Mouse (Mus musculus) limb, embryonic 13.5 days (tissue): ENCODE results near the gene Slc38a6. TPM values are rescaled to one million over a fixed set of nuclear protein-coding genes. Genes with fewer than 3 reads are reported as not detected.

Experiments
- ATAC-seq: fragments of 200-750 bp; cut with Nextera tagmentation; 2 replicates; pipeline ENCODE4 v1.8.0; 2017; ENCODE audit warnings: low read depth, moderate number of reproducible peaks, moderate TSS enrichment; ENCODE audit not compliant: low FRiP score
- H3K27ac ChIP-seq: fragments of 300-500 bp; sonication (generic); 2 replicates; pipeline ENCODE4 v1.5.1; 2015; ENCODE audit warnings: inconsistent platforms, mild to moderate bottlenecking, moderate library complexity
- H3K27me3 ChIP-seq: fragments of 300-500 bp; sonication (generic); 2 replicates; pipeline ENCODE4 v1.6.1; 2015; ENCODE audit warnings: mild to moderate bottlenecking, inconsistent platforms
- H3K36me3 ChIP-seq: fragments of 300-500 bp; sonication (generic); 2 replicates; pipeline ENCODE4 v1.6.1; 2015; ENCODE audit warnings: inconsistent platforms, mild to moderate bottlenecking, moderate library complexity
- H3K4me1 ChIP-seq: fragments of 300-500 bp; sonication (generic); 2 replicates; pipeline ENCODE4 v1.6.1; 2015; ENCODE audit warnings: inconsistent platforms
- H3K4me2 ChIP-seq: fragments of 300-500 bp; sonication (generic); replicated peaks from 2 replicates; pipeline ENCODE4 v1.6.1; 2015; ENCODE audit warnings: inconsistent platforms, mild to moderate bottlenecking, moderate library complexity
- H3K4me3 ChIP-seq: fragments of 300-500 bp; sonication (generic); 2 replicates; pipeline ENCODE4 v1.5.1; 2015; ENCODE audit warnings: moderate library complexity, mild to moderate bottlenecking, inconsistent platforms
- H3K9ac ChIP-seq: fragments of 300-500 bp; sonication (generic); 2 replicates; pipeline ENCODE4 v1.6.1; 2015; ENCODE audit warnings: mild to moderate bottlenecking, inconsistent platforms
- H3K9me3 ChIP-seq: fragments of 300-500 bp; sonication (generic); 2 replicates; pipeline ENCODE4 v1.6.1; 2016; ENCODE audit warnings: inconsistent platforms
- WGBS: fragments of 180-500 bp; shearing (Covaris S2); methylation state at CpG from one replicate; pipeline ENCODE4 v1.1.7; 2015; 5-methylcytosine and 5-hydroxymethylcytosine counted together
- polyA plus RNA-seq: library from polyadenylated mRNA; unstranded; fragments of >200 nt; fragmentation: Nextera tagmentation; extraction: Ambion mirVana; gene quantifications from 2 replicates; pipeline ENCODE4 v1.2.1, GENCODE M21; 2015

The Slc38a6 gene
- polyA plus RNA-seq, 1 experiment from 2014 or later = 11.0 TPM

DNA sequence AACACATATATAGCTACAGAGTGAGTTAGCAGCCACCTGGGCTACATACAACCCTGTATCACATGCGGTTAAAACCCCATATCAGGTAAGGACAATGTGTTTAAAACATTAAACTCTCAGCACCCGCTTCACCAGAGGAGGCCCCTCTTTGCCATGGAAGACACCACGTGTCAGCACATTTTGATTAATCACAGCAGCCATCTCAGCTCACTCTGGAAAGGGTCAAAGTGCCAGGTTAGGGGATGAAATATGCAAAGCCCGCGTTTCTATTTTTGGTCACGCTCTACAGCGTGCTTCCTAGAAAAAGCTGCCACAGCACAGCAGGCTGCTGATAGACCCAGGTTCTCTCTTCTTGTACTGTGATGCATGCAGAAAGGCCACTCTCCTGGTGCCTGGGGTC, 94.9 kb downstream of the Slc38a6 start:
- H3K4me3 ChIP-seq = no peak overlapping the region
- H3K27ac ChIP-seq = no peak overlapping the region
- no peak overlapping the region for H3K9ac ChIP-seq
- no peaks in the 10 kb centered on the region for H3K36me3 ChIP-seq
- peaks cover 50% of the 10 kb centered on the region for H3K4me1 ChIP-seq
- H3K27me3 ChIP-seq = no peaks in the 10 kb centered on the region
- H3K4me2 ChIP-seq = no peak overlapping the region
- no peak for ATAC-seq
- no peaks in the 10 kb centered on the region for H3K9me3 ChIP-seq
- 65% methylated on average over 7 of the region's 7 CpGs for WGBS

DNA sequence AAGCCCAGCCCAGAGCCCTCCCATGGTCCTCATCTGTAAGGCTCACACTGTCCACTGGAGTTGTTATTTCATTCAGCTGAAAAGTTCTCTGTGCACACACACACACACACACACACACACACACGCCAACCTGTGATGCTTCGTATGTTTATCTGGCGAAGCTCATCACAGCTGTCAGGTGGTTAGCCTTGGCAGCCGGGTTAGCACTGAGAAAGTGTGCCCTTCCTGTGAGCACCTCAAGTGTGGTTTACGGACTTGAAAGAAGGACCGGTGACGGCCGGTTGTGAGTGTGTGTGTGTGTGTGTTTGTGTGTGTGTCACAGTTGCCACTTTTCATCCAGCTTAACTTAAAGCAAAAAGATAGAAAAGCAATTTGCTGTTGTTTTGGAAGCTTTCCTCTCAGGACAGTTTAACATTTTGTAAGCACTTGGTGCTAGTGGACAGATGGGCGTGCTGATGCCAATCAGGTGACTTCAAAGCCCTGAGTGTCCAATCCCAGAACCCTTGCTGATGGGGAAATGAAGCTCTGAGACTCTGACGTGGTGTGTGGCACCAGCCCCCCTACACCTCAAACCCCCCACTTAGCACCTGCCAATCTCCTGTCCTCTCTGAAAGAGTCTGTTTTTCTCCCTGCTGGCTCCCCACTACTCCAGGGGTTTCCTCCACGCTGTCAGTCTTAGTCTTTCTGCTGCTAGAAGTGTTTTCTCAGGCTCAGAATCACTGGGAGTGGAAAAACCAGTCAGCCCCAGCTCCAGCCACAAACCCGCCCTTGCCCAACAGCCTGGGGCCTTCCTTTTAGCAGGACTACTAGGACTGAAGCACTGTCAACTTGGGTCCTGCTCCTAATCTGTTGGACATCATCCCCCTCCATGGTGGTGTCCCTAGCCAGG, 96.0 kb downstream of the Slc38a6 start:
- Histone ChIP-seq H3K4me3 (no peak overlapping the region), H3K9me3 (no peaks in the 10 kb centered on the region), H3K9ac (peak overlapping the region; percentile 25; the same call in 1 of the 2 replicates), H3K36me3 (no peaks in the 10 kb centered on the region), H3K4me2 (no peak overlapping the region), H3K27me3 (no peaks in the 10 kb centered on the region), H3K27ac (0 out of 2 replicates have a peak overlapping the region, but pooled peaks have one; percentile 33), H3K4me1 (peaks cover 56% of the 10 kb centered on the region)
- ATAC-seq = no peak
- 77% methylated on average over 12 of the region's 12 CpGs for WGBS

DNA sequence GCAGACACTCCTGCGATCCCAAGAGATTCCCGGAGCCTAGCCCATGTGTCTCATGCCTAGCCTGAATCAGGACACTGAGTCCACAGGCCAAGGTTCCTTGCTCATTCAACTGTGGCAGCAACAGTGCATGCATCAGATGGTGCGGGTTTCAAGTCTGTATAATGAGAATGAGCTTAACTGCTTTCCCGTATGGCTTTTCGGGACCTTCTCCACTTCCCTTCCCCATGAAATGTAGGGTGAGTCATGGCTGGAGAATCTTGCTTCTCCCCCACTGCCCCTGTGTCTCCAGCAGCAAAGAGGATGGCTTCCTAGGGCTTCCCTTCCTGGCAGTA, 96.6 kb downstream of the Slc38a6 start:
- Histone ChIP-seq H3K4me2 (no peak overlapping the region), H3K36me3 (no peaks in the 10 kb centered on the region), H3K27ac (no peak overlapping the region), H3K4me3 (no peak overlapping the region), H3K9me3 (no peaks in the 10 kb centered on the region), H3K27me3 (no peaks in the 10 kb centered on the region), H3K9ac (0 out of 2 replicates have a peak overlapping the region, but pooled peaks have one; percentile 25), H3K4me1 (peaks cover 56% of the 10 kb centered on the region)
- 71% methylated on average over 5 of the region's 5 CpGs for whole genome bisulfite sequencing
- ATAC-seq = no peak

DNA sequence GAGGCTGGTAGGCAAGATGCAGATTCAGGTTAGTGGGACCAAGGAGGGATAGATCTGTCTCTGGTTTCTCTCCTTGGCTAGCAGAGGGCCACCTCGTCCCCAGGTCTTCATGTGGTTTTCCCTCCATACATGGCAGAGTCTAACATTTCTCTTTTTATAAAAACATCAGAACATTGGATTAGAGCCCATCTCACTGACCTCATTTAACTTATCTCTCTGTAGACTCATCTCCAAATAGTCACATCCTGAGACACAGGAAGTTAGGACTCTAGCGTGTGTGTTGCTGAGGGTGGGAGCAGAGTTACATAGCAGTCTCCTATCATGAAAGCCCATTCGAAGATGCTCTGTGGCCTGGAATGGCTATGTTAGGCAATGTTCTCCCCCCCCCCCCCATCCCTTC, 97.3 kb downstream of the Slc38a6 start:
- no peaks in the 10 kb centered on the region for H3K9me3 ChIP-seq
- H3K27me3 ChIP-seq = no peaks in the 10 kb centered on the region
- no peaks in the 10 kb centered on the region for H3K36me3 ChIP-seq
- H3K9ac ChIP-seq = no peak overlapping the region
- ATAC-seq = no peak
- H3K27ac ChIP-seq = no peak overlapping the region
- no peak overlapping the region for H3K4me3 ChIP-seq
- peaks cover 56% of the 10 kb centered on the region for H3K4me1 ChIP-seq
- 89% methylated on average over 3 of the region's 3 CpGs for WGBS
- no peak overlapping the region for H3K4me2 ChIP-seq

DNA sequence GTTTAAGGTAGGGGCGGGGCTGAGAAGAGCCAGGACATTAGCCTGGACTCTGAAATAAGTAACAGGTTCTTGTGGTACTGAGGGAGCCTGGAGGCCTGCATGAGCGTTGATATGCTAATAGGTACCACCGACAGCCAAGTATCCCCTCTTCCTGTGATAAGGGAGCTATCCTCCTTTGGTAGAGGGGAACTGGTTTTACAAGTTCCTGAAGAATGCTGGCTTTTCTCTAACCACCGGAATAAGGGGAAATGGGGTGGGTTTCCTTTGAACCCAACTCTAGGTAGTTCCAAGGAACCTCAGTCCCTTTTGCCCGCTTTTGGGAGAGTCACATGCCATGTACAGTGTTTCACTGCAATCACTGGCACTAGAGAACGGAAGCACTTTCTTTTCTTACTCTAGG, 98.2 kb downstream of the Slc38a6 start:
- no peaks in the 10 kb centered on the region for H3K27me3 ChIP-seq
- no peak overlapping the region for H3K4me2 ChIP-seq
- ATAC-seq = no peak
- H3K36me3 ChIP-seq = no peaks in the 10 kb centered on the region
- no peak overlapping the region for H3K4me3 ChIP-seq
- no peak overlapping the region for H3K9ac ChIP-seq
- no peaks in the 10 kb centered on the region for H3K9me3 ChIP-seq
- no peak overlapping the region for H3K27ac ChIP-seq
- peaks cover 62% of the 10 kb centered on the region for H3K4me1 ChIP-seq
- WGBS = 43% methylated on average over 6 of the region's 6 CpGs

DNA sequence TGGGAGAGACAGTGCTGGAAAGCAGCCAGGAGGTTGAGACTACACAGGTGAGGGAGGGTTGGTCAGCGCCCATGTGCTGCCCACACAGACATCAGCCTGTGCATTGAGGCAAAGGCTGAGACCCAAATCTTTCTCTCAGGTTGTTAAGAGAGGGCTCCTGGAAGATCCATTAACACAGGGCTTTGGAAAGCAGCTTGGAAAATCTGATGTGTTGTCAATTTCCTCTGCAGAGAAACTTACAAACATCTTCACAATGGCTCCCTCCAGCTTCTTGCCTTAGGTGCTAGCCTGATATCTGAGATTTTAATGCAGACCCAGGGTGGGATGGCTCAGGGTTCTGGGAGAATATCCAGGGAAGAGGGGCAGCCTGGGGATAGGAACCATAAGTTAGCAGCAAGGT, 105.9 kb downstream of the Slc38a6 start:
- Histone ChIP-seq H3K27ac (peak overlapping the region; percentile 35; the same call in 1 of the 2 replicates), H3K4me1 (peaks cover 38% of the 10 kb centered on the region), H3K9ac (no peak overlapping the region), H3K36me3 (no peaks in the 10 kb centered on the region), H3K27me3 (no peaks in the 10 kb centered on the region), H3K4me3 (no peak overlapping the region), H3K4me2 (no peak overlapping the region), H3K9me3 (no peaks in the 10 kb centered on the region)
- 81% methylated on average over 1 of the region's 1 CpGs for WGBS
- ATAC-seq = no peak

DNA sequence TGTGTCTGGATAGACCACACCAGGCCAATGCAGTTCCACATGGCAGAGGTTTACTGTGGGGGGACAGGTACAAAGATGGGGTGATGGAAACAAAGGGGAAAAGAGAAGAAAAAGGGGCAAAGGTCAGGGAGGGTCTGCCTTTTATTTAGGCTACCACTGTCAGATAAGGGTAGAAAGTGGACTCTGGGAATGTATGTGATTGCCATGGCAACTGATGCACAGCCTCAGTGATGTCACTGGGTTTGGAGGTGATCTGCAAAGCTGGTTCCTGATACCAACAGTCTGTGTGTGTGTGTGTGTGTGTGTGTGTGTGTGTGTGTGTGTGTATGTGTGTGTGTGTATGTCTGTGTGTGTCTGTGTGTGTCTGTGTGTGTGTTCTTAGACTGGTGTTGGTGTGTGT, 106.4 kb downstream of the Slc38a6 start:
- no peaks in the 10 kb centered on the region for H3K36me3 ChIP-seq
- no peaks in the 10 kb centered on the region for H3K9me3 ChIP-seq
- H3K27me3 ChIP-seq = no peaks in the 10 kb centered on the region
- H3K4me2 ChIP-seq = no peak overlapping the region
- peaks cover 38% of the 10 kb centered on the region for H3K4me1 ChIP-seq
- no peak for ATAC-seq
- no peak overlapping the region for H3K9ac ChIP-seq
- H3K4me3 ChIP-seq = no peak overlapping the region
- peak overlapping the region; percentile 35; the same call in 1 of the 2 replicates for H3K27ac ChIP-seq

DNA sequence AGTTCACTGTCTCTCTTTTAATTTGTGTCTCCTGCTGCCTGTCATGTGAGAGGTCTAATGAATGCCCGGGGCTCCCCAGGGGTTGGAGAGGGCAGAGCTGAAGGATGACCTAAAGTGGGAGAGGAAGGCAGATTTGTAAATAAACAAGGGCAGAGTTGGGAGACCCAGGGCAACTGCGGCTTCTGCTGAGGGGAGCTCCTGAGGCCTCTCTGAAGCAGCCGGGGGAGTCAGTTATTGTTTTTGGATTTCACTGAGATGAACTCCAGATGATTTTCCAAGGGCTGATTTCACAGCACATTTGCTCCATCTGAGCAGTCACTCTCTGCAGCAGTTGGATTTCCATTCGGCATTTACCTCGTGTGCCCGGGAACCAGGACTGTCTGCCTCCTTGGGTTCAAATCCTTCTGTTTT, 107.3 kb downstream of the Slc38a6 start:
- Histone ChIP-seq H3K27me3 (no peaks in the 10 kb centered on the region), H3K4me2 (no peak overlapping the region), H3K27ac (peak overlapping the region; percentile 35), H3K4me1 (peaks cover 38% of the 10 kb centered on the region), H3K4me3 (no peak overlapping the region), H3K9ac (no peak overlapping the region), H3K36me3 (no peaks in the 10 kb centered on the region), H3K9me3 (no peaks in the 10 kb centered on the region)
- no peak; the same call in 1 of the 2 replicates for ATAC-seq
- 17% methylated on average over 6 of the region's 6 CpGs for WGBS

DNA sequence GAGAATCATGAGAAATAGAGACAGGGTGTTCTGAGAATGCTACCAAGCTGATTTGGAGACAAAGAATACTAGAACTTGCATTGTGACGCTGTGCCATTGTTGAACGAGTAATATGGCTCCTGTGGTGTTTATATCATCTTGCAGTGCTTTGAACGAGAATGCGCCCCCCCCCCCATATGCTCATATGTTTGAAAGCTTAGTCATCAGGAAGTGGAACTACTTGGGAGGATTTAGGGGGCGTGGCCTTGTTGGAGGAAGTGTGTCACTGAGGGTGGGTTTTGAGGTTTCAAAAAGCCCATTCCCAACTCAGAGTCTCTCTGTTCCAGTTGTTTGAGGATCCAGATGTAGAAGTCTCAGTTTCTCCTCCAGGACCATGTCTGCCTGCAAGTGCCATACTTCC, 108.0 kb downstream of the Slc38a6 start:
- WGBS = 88% methylated on average over 5 of the region's 5 CpGs
- Histone ChIP-seq H3K36me3 (no peaks in the 10 kb centered on the region), H3K27me3 (no peaks in the 10 kb centered on the region), H3K4me3 (no peak overlapping the region), H3K27ac (peak overlapping the region; percentile 35), H3K4me2 (no peak overlapping the region), H3K9me3 (no peaks in the 10 kb centered on the region), H3K4me1 (peaks cover 34% of the 10 kb centered on the region), H3K9ac (no peak overlapping the region)
- ATAC-seq = no peak

DNA sequence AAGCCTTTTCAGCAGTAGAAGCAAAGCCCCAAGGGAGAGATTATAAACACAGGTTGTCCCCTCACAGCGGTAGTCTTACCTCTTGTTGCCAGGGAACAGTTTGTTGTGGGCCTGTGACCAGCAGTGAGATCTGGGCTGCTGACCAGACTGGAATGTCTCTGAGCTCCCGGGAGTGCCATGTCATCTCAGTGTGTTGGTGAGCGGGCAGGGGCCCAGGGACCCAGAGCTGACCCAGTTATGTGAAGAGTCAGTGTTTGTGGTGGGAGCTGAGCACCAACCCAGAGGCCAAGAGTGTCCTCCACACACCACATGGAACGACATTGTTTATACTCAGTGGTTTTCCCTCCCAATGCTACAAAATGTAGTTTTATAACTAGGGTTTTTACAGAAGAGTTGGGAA, 112.8 kb downstream of the Slc38a6 start:
- 39% methylated on average over 4 of the region's 4 CpGs for WGBS
- H3K27ac ChIP-seq = no peak overlapping the region
- no peak for ATAC-seq

DNA sequence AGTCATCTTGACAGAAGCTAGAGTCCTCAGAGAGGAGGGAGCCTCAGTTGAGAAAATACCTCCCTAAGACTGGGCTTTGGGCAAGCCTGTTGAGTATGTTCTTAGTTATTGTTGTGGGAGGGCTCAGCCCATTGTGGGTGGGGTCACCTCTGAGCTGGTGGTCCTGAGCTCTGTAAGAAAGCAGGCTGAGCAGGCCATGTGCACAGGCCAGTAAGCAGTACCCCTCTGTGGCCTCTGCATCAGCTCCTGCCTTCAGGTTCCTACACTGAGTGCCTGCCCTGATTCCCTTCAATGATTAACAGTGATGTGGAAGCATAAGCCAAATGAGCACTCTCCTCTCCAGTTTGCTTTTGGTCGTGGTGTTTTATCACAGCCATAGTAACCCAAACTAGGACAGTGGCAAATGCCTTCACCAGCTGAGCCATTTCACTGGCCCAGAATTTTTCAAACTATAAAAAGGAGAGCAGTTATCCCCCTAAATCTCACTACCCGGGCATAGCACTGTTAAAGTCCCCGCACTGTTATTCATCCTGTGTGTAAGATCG, 114.0 kb downstream of the Slc38a6 start:
- H3K4me2 ChIP-seq = no peak overlapping the region
- no peak overlapping the region for H3K4me3 ChIP-seq
- no peak overlapping the region for H3K9ac ChIP-seq
- H3K27ac ChIP-seq = no peak overlapping the region
- no peaks in the 10 kb centered on the region for H3K9me3 ChIP-seq
- no peak for ATAC-seq
- no peaks in the 10 kb centered on the region for H3K36me3 ChIP-seq
- peaks cover 11% of the 10 kb centered on the region; the same call in 1 of the 2 replicates for H3K27me3 ChIP-seq
- WGBS = 72% methylated on average over 4 of the region's 4 CpGs
- H3K4me1 ChIP-seq = peaks cover 44% of the 10 kb centered on the region

More for the DNA sequence above, 112.8 kb downstream of the Slc38a6 start:
- no peaks in the 10 kb centered on the region for H3K36me3 ChIP-seq
- H3K9me3 ChIP-seq = no peaks in the 10 kb centered on the region
- no peak overlapping the region for H3K4me2 ChIP-seq
- peaks cover 9% of the 10 kb centered on the region; the same call in 1 of the 2 replicates for H3K27me3 ChIP-seq
- no peak overlapping the region for H3K9ac ChIP-seq
- H3K4me1 ChIP-seq = peaks cover 36% of the 10 kb centered on the region
- H3K4me3 ChIP-seq = no peak overlapping the region

DNA sequence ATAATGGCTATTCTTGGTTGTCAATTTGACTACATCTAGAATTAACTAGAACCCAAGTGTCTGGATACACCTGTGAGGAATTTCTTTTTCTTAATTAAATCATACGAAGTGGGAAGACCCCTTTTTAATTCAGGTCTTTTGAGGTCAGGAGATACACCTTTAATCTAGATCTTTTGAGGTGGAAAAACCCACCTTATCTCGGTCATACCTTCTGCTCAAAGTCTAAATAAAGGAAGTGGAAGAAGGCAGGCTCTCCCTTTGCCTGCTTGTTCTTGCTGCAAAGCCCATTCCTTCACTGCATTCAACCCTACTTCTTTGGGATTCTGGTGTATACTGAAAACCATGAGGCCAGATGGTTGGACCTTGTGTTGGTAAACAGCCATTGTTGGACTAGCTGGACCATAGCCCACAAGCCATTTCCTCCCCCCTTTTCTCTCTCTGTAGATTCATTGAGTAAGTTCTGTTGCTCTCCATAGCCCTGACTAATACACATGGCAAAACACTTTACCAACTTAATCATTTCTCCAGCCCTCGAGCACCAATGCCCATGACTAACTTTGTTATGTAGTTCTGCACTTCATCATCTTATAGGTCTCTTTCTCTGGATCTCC, 115.0 kb downstream of the Slc38a6 start:
- peaks cover 51% of the 10 kb centered on the region for H3K4me1 ChIP-seq
- no peak for ATAC-seq
- WGBS = 75% methylated on average over 3 of the region's 3 CpGs

More for the DNA sequence above, 115.0 kb downstream of the Slc38a6 start:
- H3K36me3 ChIP-seq = no peaks in the 10 kb centered on the region
- H3K4me3 ChIP-seq = no peak overlapping the region
- peaks cover 19% of the 10 kb centered on the region for H3K27me3 ChIP-seq
- no peak overlapping the region for H3K27ac ChIP-seq
- no peak overlapping the region for H3K4me2 ChIP-seq
- no peaks in the 10 kb centered on the region for H3K9me3 ChIP-seq
- no peak overlapping the region for H3K9ac ChIP-seq
